In the genomic region with DNA sequence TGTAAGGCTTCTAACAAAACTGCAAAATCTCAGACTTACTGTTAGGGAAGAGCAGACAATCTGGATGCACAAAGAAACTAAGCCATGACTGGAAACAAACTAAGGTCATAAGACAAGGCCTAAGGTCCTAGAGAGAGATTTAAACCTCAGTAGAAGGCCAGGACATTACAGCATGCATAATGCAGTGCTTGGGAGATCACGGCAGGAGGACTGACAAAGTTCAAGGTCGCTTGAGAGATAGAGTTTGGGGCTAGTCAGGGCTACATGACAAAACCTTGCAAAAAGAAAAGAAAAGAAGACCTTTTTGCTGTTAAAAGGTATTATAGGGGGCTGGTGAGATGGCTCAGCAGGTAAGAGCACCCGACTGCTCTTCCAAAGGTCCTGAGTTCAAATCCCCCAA, we compare ENCODE assay signal across 28 mouse cellular contexts. TPM values are rescaled to one million over a fixed set of nuclear protein-coding genes. Genes with fewer than 3 reads are reported as not detected.
A peak's percentile ranks its signal among the peaks of the same experiment; 100 is the strongest.
DNase-seq lines count a peak whose midpoint lies in the region; ATAC-seq lines count a peak whose summit lies in the region.
"Had no signal": no experiment of that assay in that cellular context is flagged by ENCODE, and none has a peak within 500 bp of the region (broad histone marks: within the 10 kb centered on the region; RNA-seq: fewer than 3 reads in every experiment).

No protein-coding gene starts in this region.

- DNase-seq in heart, postnatal 36 days: no peak
- no peak for DNase-seq in heart, embryonic 10.5 days (ENCODE audit: low spot score)
- peak; percentile 45 for DNase-seq in ZHBTc4 (ENCODE audit: low read depth, low spot score)
- DNase-seq in kidney, postnatal 4 days: no peak
- DNase-seq: adrenal gland, adult 2 months; adrenal gland, postnatal 10 days; adrenal gland, postnatal 25 days; B cell, adult 2 months; cerebellum, adult 11 months; cerebellum, adult 18-20 months; cerebellum, adult 8-10 months; cerebellum, adult 9-11 months; cerebellum, postnatal 14 days; cerebellum, postnatal 36 days; embryo, embryonic 11 days had no signal

- no peaks in the 10 kb centered on the region for H3K9me3 ChIP-seq in heart, embryonic 13.5 days
- no peaks in the 10 kb centered on the region for H3K9me3 ChIP-seq in heart, embryonic 16.5 days (replicated peaks; ENCODE audit: control insufficient read depth, low read length)
- no peaks in the 10 kb centered on the region for H3K9me3 ChIP-seq in heart, embryonic 10.5 days
- H3K9me3 ChIP-seq: embryonic facial prominence, embryonic 13.5 days; embryonic facial prominence, embryonic 15.5 days; forebrain, embryonic 10.5 days; forebrain, embryonic 12.5 days had no signal

- H3K4me2 ChIP-seq in heart, embryonic 13.5 days: no peak overlapping the region
- no peak overlapping the region for H3K4me2 ChIP-seq in heart, embryonic 16.5 days (ENCODE audit: low read depth, low read length)
- H3K4me2 ChIP-seq: embryonic facial prominence, embryonic 13.5 days; embryonic facial prominence, embryonic 15.5 days; forebrain, embryonic 12.5 days had no signal

- 71% methylated on average over 3 of the region's 3 CpGs for WGBS in heart, embryonic 13.5 days
- 66% methylated on average over 3 of the region's 3 CpGs for WGBS in heart, embryonic 16.5 days
- 79% methylated on average over 3 of the region's 3 CpGs for WGBS in heart, embryonic 10.5 days

- peaks cover 26% of the 10 kb centered on the region for H3K4me1 ChIP-seq in heart, embryonic 13.5 days
- H3K4me1 ChIP-seq in heart, embryonic 16.5 days (ENCODE audit: control insufficient read depth, insufficient read depth, low read length): peaks cover 14% of the 10 kb centered on the region
- H3K4me1 ChIP-seq in heart, embryonic 10.5 days: peaks cover 12% of the 10 kb centered on the region
- H3K4me1 ChIP-seq: embryonic facial prominence, embryonic 15.5 days; forebrain, embryonic 10.5 days; forebrain, embryonic 12.5 days had no signal

- H3K9ac ChIP-seq in heart, embryonic 13.5 days: no peak overlapping the region
- no peak overlapping the region for H3K9ac ChIP-seq in heart, embryonic 16.5 days (ENCODE audit: low read length)
- H3K9ac ChIP-seq: embryonic facial prominence, embryonic 13.5 days; embryonic facial prominence, embryonic 15.5 days; forebrain, embryonic 12.5 days had no signal

- H3K27me3 ChIP-seq in heart, embryonic 13.5 days (replicated peaks): no peaks in the 10 kb centered on the region
- no peaks in the 10 kb centered on the region for H3K27me3 ChIP-seq in heart, embryonic 16.5 days (ENCODE audit: control insufficient read depth, insufficient read depth, low read length)
- H3K27me3 ChIP-seq in heart, embryonic 10.5 days (ENCODE audit: insufficient read depth, poor library complexity, severe bottlenecking): no peaks in the 10 kb centered on the region
- H3K27me3 ChIP-seq: CH12.LX; embryonic facial prominence, embryonic 13.5 days; embryonic facial prominence, embryonic 15.5 days; forebrain, embryonic 12.5 days had no signal

- intact Hi-C loops in heart, postnatal 36 days (cut with DNase I): no loop called here

- ATAC-seq in heart, embryonic 13.5 days (ENCODE audit: extremely low read depth, insufficient number of reproducible peaks, low FRiP score, low TSS enrichment): no peak
- ATAC-seq in heart, embryonic 16.5 days (replicated peaks; ENCODE audit: extremely low read depth, insufficient read depth, low FRiP score): no peak
- ATAC-seq: CD4-positive, CD25-positive, alpha-beta regulatory T cell, adult 4 months; forebrain, embryonic 14.5 days; forebrain, embryonic 16.5 days had no signal

- H3K27ac ChIP-seq in heart, embryonic 13.5 days (replicated peaks): peak overlapping the region; percentile 43; the same call in 1 of the 2 replicates
- 0 out of 2 replicates have a peak overlapping the region, but pooled peaks have one; percentile 37 for H3K27ac ChIP-seq in heart, embryonic 16.5 days (ENCODE audit: low read length)
- no peak overlapping the region for H3K27ac ChIP-seq in heart, embryonic 10.5 days
- H3K27ac ChIP-seq: embryonic facial prominence, embryonic 13.5 days; embryonic facial prominence, embryonic 15.5 days; forebrain, embryonic 10.5 days; forebrain, embryonic 12.5 days had no signal

- H3K36me3 ChIP-seq in heart, embryonic 13.5 days: peaks cover 9% of the 10 kb centered on the region
- no peaks in the 10 kb centered on the region for H3K36me3 ChIP-seq in heart, embryonic 16.5 days (ENCODE audit: control insufficient read depth, insufficient read depth)
- H3K36me3 ChIP-seq in heart, embryonic 10.5 days: no peaks in the 10 kb centered on the region
- H3K36me3 ChIP-seq: forebrain, embryonic 10.5 days; forebrain, embryonic 12.5 days had no signal

- H3K4me3 ChIP-seq in heart, embryonic 13.5 days: no peak overlapping the region
- no peak overlapping the region for H3K4me3 ChIP-seq in heart, embryonic 16.5 days (ENCODE audit: low read length)
- H3K4me3 ChIP-seq in heart, embryonic 10.5 days: no peak overlapping the region
- H3K4me3 ChIP-seq: embryonic facial prominence, embryonic 13.5 days; embryonic facial prominence, embryonic 15.5 days; erythroblast, embryonic 14.5 days; forebrain, embryonic 10.5 days; forebrain, embryonic 12.5 days had no signal

RNA-seq across cellular contexts. Expression of gene Ptpdc1, which starts 22.2 kb away (rescaled TPM):
- polyA plus RNA-seq in heart, embryonic 13.5 days (2015; fragmentation: Nextera tagmentation; extraction: Ambion mirVana): 4.6 and 6.6 TPM in 2 replicates
- total RNA-seq in heart, postnatal 36 days (2021): 1 to 10 TPM; 4.6 to 5.4 TPM
- polyA plus RNA-seq in heart, embryonic 16.5 days (2015; fragmentation: Nextera tagmentation; extraction: Ambion mirVana): 4.8 and 5.2 TPM in 2 replicates
- 5.1 and 7.0 TPM in 2 replicates for polyA plus RNA-seq in heart, embryonic 10.5 days (2016; fragmentation: Nextera tagmentation; extraction: Ambion mirVana)
- total RNA-seq: CH12.LX had no signal
- polyA plus RNA-seq: erythroblast, embryonic 14.5 days had no signal

RNA-seq across cellular contexts. Expression of gene Barx1, which starts 59.5 kb away (rescaled TPM):
- 0.44 and 1.5 TPM in 2 replicates for polyA plus RNA-seq in heart, embryonic 13.5 days (2015; fragmentation: Nextera tagmentation; extraction: Ambion mirVana)
- not detected for total RNA-seq in heart, postnatal 36 days (2021)
- 0.17 and 0.33 TPM in 2 replicates for polyA plus RNA-seq in heart, embryonic 16.5 days (2015; fragmentation: Nextera tagmentation; extraction: Ambion mirVana)
- polyA plus RNA-seq in heart, embryonic 10.5 days (2016; fragmentation: Nextera tagmentation; extraction: Ambion mirVana): 2.6 and 11.7 TPM in 2 replicates
- total RNA-seq: adrenal gland, adult 2 months; adrenal gland, postnatal 25 days; CH12.LX; common myeloid progenitor, adult 5-6 weeks; MEL had no signal
- polyA plus RNA-seq: adrenal gland, adult 2 months; CD4-positive, CD25-positive, alpha-beta regulatory T cell, adult 4 months; erythroblast, embryonic 14.5 days; forebrain, embryonic 14.5 days; forebrain, embryonic 16.5 days had no signal
